Mouse (Mus musculus) CH12.LX (cell line): ENCODE measurements at regions not wholly inside any gene's neighbourhood (a gene's known extent, or its start where the extent isn't known, plus 50 kb on each side); places are given as distances from the start of the nearest gene placed in this dataset.

Experiments used
- DNase-seq: peaks from one replicate; pipeline ENCODE4 v3.0.0-alpha.2; 2013; ENCODE audit errors: extremely low read depth
- H3K27ac ChIP-seq: 2 replicates; pipeline ENCODE4 v1.5.1; 2012; ENCODE audit warnings: low read depth, mild to moderate bottlenecking, control low read depth, moderate library complexity; ENCODE audit not compliant: insufficient read depth
- H3K27me3 ChIP-seq: replicated peaks from 2 replicates; pipeline ENCODE3; 2012; ENCODE audit warnings: inconsistent platforms
- H3K36me3 ChIP-seq, 2 experiments: replicated peaks in 1 of 2; 2 replicates each; pipeline versions ENCODE3 to v1.6.1; 2012; ENCODE audit warnings: inconsistent platforms in 1 of 2, low read length in 1 of 2, mild to moderate bottlenecking in 1 of 2, mixed read lengths in 1 of 2, moderate library complexity in 1 of 2; ENCODE audit not compliant: control insufficient read depth in 1 of 2, insufficient read depth in 1 of 2
- H3K4me1 ChIP-seq, 2 experiments: 2 replicates each; pipeline ENCODE4 v1.6.1; 2012; ENCODE audit warnings: inconsistent platforms in 1 of 2, moderate library complexity in 1 of 2; ENCODE audit not compliant: insufficient read depth in 2 of 2, control insufficient read depth in 1 of 2
- H3K4me2 ChIP-seq: 2 replicates; pipeline ENCODE4 v1.6.1; 2012; ENCODE audit warnings: low read depth, mild to moderate bottlenecking, control low read depth; ENCODE audit not compliant: poor library complexity, insufficient read depth, severe bottlenecking
- H3K4me3 ChIP-seq, 3 experiments: fragments of 150-350 bp in 1 of 3; sonication (generic) in 1 of 3; replicated peaks in 1 of 3; 2 replicates each; pipeline versions ENCODE3 to v1.5.1; 2011 to 2012; ENCODE audit warnings: low read depth in 2 of 3, low read length in 2 of 3, mild to moderate bottlenecking in 2 of 3, moderate library complexity in 2 of 3, control low read depth in 1 of 3, improper control_type of control experiment in 1 of 3, inconsistent platforms in 1 of 3, mixed read lengths in 1 of 3; ENCODE audit not compliant: poor library complexity in 1 of 3
- H3K79me2 ChIP-seq: replicated peaks from 2 replicates; pipeline ENCODE4 v1.6.1; 2012; ENCODE audit warnings: mild to moderate bottlenecking, moderate library complexity; ENCODE audit not compliant: control insufficient read depth, poor library complexity, insufficient read depth, severe bottlenecking; ENCODE audit errors: extremely low read depth
- H3K9ac ChIP-seq: 2 replicates; pipeline ENCODE4 v1.6.1; 2012; ENCODE audit warnings: low read depth, mild to moderate bottlenecking, control low read depth, moderate library complexity; ENCODE audit not compliant: insufficient read depth
- H3K9me3 ChIP-seq: replicated peaks from 2 replicates; pipeline ENCODE3; 2012; ENCODE audit warnings: low read length, inconsistent platforms, mixed read lengths
- BHLHE40 ChIP-seq: IDR thresholded peaks from 2 replicates; pipeline ENCODE4 v1.6.1; 2011; ENCODE audit warnings: mild to moderate bottlenecking, low read depth, low read length, improper control_type of control experiment
- CHD1 ChIP-seq: IDR thresholded peaks from 2 replicates; pipeline ENCODE4 v1.6.1; 2012; ENCODE audit warnings: low read depth, low read length, improper control_type of control experiment, inconsistent platforms
- CHD2 ChIP-seq: IDR thresholded peaks from 2 replicates; pipeline ENCODE4 v1.6.1; 2011; ENCODE audit warnings: low read length, improper control_type of control experiment
- ELF1 ChIP-seq: IDR thresholded peaks from 2 replicates; pipeline ENCODE4 v1.6.1; 2014; ENCODE audit warnings: low read depth, mild to moderate bottlenecking, inconsistent platforms, low read length, improper control_type of control experiment
- EP300 ChIP-seq: IDR thresholded peaks from 2 replicates; pipeline ENCODE4 v1.6.1; 2011; ENCODE audit warnings: low read length, improper control_type of control experiment
- ETS1 ChIP-seq: conservative IDR thresholded peaks from 2 replicates; pipeline ENCODE4 v1.6.1; 2012; ENCODE audit warnings: low read depth, mild to moderate bottlenecking, inconsistent platforms, low read length, improper control_type of control experiment, moderate library complexity
- HCFC1 ChIP-seq: IDR thresholded peaks from 2 replicates; pipeline ENCODE4 v1.6.1; 2012; ENCODE audit warnings: low read depth, mild to moderate bottlenecking, inconsistent platforms, low read length, improper control_type of control experiment
- JUN ChIP-seq: IDR thresholded peaks from 2 replicates; pipeline ENCODE4 v1.6.1; 2011; ENCODE audit warnings: low read depth, mild to moderate bottlenecking, low read length, improper control_type of control experiment, moderate library complexity; ENCODE audit not compliant: insufficient read depth
- KAT2A ChIP-seq: IDR thresholded peaks from 2 replicates; pipeline ENCODE4 v1.6.1; 2012; ENCODE audit warnings: low read length, improper control_type of control experiment, inconsistent platforms; ENCODE audit not compliant: insufficient replicate concordance
- MEF2A ChIP-seq: IDR thresholded peaks from 2 replicates; pipeline ENCODE4 v1.6.1; 2014; ENCODE audit warnings: low read depth, mild to moderate bottlenecking, inconsistent platforms, low read length, improper control_type of control experiment, borderline replicate concordance
- MXI1 ChIP-seq: IDR thresholded peaks from 2 replicates; pipeline ENCODE4 v1.6.1; 2011; ENCODE audit warnings: mild to moderate bottlenecking, low read depth, low read length, improper control_type of control experiment
- MYC ChIP-seq: IDR thresholded peaks from 2 replicates; pipeline ENCODE4 v1.6.1; 2011; ENCODE audit warnings: low read depth, mild to moderate bottlenecking, improper control_type of control experiment, low read length
- NELFE ChIP-seq: IDR thresholded peaks from 2 replicates; pipeline ENCODE4 v1.6.1; 2011; ENCODE audit warnings: low read depth, low read length, improper control_type of control experiment
- NRF1 ChIP-seq: IDR thresholded peaks from 2 replicates; pipeline ENCODE4 v1.6.1; 2014; ENCODE audit warnings: low read depth, mild to moderate bottlenecking, inconsistent platforms, low read length, improper control_type of control experiment, moderate library complexity
- PAX5 ChIP-seq: IDR thresholded peaks from 2 replicates; pipeline ENCODE4 v1.6.1; 2012; ENCODE audit warnings: low read length, inconsistent platforms, mixed read lengths
- SIN3A ChIP-seq: IDR thresholded peaks from 2 replicates; pipeline ENCODE4 v1.6.1; 2012; ENCODE audit warnings: low read length, improper control_type of control experiment, inconsistent platforms
- TBP ChIP-seq: conservative IDR thresholded peaks from 2 replicates; pipeline ENCODE4 v1.6.1; 2011; ENCODE audit warnings: low read depth, low read length, improper control_type of control experiment
- USF2 ChIP-seq: conservative IDR thresholded peaks from 2 replicates; pipeline ENCODE4 v1.6.1; 2011; ENCODE audit warnings: low read depth, low read length, improper control_type of control experiment
- ZC3H11A ChIP-seq: IDR thresholded peaks from 2 replicates; pipeline ENCODE4 v1.6.1; 2012; ENCODE audit warnings: low read depth, mild to moderate bottlenecking, inconsistent platforms, low read length, improper control_type of control experiment
- dilution Hi-C: fragments of 300-500 bp; cut with MboI; formaldehyde crosslinking; loops from 2 replicates; pipeline ENCODE4 v1.14.3; 2020; ENCODE audit warnings: low sequenced_read_pairs; ENCODE audit not compliant: extremely low pct_unique_long_range_greater_than_20kb, extremely low pct_ligation_motif_present
- in situ Hi-C: fragments of 300-500 bp; cut with MboI; formaldehyde crosslinking; loops from 3 replicates; pipeline ENCODE4 v1.14.3; 2019; ENCODE audit warnings: low sequenced_read_pairs, low pct_ligation_motif_present, low pct_unique_long_range_greater_than_20kb, mixed read lengths

GRCm38 (mm10) chr1:177366914-177367313, 75.2 kb upstream of the Zbtb18 start:
- Histone ChIP-seq H3K4me1 (peaks cover 0 to 6% of the 10 kb centered on the region in 2 experiments; a peak in 1 of 4 replicates), H3K4me2 (no peak overlapping the region), H3K27me3 (no peaks in the 10 kb centered on the region), H3K79me2 (no peaks in the 10 kb centered on the region), H3K9ac (no peak overlapping the region), H3K36me3 (no peaks in the 10 kb centered on the region), H3K9me3 (no peaks in the 10 kb centered on the region), H3K4me3 (no peak overlapping the region), H3K27ac (no peak overlapping the region)
- dilution Hi-C loops: no loop called here
- in situ Hi-C loops: no loop called here
- no peak for DNase-seq
- TF ChIP-seq TBP: no peak
- TF ChIP-seq USF2: no peak
- no peak for TF ChIP-seq CHD2
- TF ChIP-seq ZC3H11A: no peak
- no peak for TF ChIP-seq CHD1

GRCm38 (mm10) chr1:177366475-177366874, 75.7 kb upstream of the Zbtb18 start:
- in situ Hi-C loops (no loop called here), dilution Hi-C loops (no loop called here)
- TF ChIP-seq MEF2A (no peak), ELF1 (no peak), CHD2 (no peak), SIN3A (no peak), JUN (no peak), MXI1 (no peak), NRF1 (no peak), HCFC1 (no peak), NELFE (no peak), CHD1 (no peak), MYC (no peak), KAT2A (no peak), EP300 (no peak), ETS1 (no peak), BHLHE40 (no peak), PAX5 (no peak)
- H3K4me2 ChIP-seq: no peak overlapping the region
- no peaks in the 10 kb centered on the region for H3K36me3 ChIP-seq
- no peaks in the 10 kb centered on the region for H3K27me3 ChIP-seq
- no peak overlapping the region for H3K9ac ChIP-seq
- H3K9me3 ChIP-seq: no peaks in the 10 kb centered on the region
- H3K4me3 ChIP-seq: no peak overlapping the region
- no peaks in the 10 kb centered on the region for H3K79me2 ChIP-seq
- DNase-seq: no peak
- peaks cover 0 to 6% of the 10 kb centered on the region in 2 experiments; a peak in 1 of 4 replicates for H3K4me1 ChIP-seq
- no peak overlapping the region for H3K27ac ChIP-seq
